Mouse (Mus musculus): Measurements from ENCODE around the gene Clcc1.

Clcc1 gene

DNA sequence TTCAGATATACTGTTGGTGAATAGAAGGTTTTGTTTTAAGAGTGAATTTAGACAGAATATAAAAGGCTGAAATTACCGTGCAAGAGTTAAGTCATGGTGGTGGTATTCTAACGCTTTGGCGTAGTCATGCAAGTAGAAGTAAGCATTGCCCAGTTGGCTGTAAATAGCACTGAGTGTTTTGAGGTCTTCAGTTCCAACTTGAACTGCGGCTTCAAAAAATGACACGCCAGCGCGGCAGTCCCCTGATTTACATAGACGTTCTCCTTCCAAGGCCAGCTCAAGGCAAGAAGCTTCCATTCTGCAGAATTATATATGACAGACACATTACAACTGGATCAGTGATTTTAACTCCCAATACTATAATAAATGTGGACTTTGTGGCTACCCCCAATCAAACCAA is 49.1 kb downstream of the Clcc1 start:
- no peak for DNase-seq

DNA sequence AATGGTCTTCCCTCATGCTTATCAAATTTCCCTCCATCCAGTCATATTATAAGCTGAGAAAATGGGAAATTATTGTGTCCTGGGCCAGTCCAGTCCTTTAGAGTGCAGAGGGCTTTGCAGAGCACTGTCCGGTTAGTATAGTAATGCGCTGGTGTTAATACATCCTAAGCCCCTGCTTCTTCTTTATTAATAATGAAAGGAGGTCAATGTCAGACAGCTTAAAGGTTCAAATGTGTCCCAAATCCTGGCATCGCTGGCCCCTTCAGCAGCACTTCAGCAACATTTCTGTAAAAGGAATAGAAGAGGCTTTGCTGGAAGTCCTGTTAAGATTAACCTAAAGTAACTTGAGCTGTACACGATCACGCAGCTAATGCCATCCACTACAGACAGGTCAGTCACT is 57.6 kb downstream of the Clcc1 start:
- DNase-seq, result no peak

DNA sequence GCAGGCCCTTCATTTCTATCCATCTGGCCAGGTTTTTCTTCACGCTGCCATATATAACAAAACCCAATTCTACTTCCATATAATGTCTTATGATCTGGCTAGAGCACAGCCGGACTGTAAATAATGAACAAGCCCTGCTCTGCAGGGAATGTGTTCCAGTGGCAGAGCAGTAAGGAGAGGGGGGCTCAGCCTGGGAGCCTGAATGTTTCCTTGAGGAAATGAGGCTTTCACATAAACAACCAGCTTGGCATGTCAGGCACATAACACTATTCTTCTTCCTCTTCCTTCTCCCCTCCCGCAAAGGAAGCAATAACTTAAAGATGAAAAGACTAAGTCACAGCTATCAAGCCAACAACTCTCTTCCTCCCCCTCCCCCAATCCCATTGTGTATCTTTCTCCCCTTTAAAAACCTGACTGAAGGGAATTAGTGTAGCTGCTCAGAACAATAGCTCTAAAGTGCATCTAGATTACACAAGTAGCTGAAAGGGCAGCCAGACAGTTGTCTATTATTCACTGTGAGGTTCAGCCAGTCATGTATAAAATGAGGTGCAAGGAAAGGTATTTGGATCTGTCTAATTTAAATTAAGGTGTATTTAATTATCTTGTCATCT is 59.5 kb downstream of the Clcc1 start:
- DNase-seq, result no peak

DNA sequence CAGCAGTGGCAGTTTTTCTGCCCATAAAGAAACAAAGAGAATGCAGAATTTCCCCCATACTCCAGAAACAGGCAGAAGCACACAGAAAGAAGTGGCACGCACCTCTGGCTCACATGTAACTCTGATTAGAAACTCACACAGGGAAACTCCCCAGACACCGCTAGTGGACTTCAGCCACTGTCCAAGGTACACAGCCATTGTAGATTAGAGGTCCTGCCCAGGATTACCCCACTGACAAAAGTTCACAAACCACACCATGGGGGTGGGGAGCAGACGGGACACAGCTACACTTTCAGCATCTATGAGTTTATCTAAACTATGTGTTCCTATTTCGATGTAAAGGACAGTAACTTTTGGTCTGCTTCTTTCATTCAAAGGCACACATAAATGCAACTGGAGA is 61.1 kb downstream of the Clcc1 start:
- DNase-seq, result no peak

DNA sequence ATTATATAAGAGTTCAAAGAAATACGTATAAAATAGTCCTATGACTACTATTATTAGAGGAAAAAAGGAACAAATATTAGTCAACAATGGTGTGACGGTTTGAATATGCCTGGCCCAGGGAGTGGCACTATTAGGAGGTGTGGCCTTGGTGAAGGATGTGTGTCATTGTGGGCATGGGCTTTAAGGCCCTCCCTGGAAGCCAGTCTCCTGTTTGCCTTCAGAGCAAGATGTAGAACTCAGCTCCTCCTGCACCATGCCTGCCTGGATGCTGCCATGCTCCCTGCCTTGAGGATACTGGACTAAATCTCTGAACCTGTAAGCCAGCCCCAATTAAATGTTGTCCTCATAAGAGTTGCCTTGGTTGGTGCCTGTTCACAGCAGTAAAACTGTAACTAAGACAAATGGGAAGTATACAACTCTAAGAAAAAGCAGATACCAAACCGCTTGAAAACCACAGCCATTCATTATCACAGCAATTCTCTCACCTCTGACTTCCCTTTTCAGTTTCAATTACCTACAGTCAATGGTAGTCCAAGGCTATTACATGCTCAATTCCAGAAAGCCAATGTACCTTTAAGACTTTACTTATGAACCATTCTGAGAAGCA is 64.3 kb downstream of the Clcc1 start:
- no peak for DNase-seq

DNA sequence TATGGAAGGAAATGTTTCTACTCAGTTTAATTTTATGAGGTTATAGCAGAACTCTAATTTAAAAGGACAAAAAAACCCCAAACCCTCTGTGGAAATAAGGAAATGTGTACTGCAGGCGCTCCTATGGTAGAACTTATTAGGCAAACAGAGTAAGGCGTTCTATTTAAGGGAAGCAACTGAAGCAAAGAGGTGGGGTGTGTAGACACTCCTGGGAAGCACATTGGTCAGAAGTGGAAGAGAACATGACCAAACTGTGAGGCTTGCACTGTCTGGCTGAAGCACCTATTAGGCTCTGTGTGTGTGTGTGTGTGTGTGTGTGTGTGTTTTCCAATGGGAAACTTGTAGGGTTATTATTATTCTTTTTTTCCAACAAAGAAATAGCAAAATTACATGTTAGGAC is 65.6 kb downstream of the Clcc1 start:
- no peak for DNase-seq

DNA sequence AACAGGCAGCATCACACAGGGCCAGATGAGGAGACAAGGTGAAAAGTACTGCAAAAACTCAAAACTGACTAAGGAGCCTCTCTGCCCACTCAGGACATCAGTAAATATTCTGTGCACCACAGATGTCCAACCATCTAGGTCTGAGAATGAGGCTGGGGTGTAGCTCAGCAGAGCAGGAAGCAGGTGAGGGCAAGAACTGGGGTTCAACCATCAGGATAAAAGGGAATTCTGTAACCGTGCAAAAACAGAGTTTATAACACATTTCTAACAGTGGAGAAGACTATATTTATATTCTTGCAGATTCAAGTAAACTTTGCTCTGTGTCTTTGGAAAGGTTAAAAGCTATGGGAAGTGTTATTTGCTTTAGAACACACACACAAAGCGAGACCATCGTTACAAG is 66.0 kb downstream of the Clcc1 start:
- no peak for DNase-seq

DNA sequence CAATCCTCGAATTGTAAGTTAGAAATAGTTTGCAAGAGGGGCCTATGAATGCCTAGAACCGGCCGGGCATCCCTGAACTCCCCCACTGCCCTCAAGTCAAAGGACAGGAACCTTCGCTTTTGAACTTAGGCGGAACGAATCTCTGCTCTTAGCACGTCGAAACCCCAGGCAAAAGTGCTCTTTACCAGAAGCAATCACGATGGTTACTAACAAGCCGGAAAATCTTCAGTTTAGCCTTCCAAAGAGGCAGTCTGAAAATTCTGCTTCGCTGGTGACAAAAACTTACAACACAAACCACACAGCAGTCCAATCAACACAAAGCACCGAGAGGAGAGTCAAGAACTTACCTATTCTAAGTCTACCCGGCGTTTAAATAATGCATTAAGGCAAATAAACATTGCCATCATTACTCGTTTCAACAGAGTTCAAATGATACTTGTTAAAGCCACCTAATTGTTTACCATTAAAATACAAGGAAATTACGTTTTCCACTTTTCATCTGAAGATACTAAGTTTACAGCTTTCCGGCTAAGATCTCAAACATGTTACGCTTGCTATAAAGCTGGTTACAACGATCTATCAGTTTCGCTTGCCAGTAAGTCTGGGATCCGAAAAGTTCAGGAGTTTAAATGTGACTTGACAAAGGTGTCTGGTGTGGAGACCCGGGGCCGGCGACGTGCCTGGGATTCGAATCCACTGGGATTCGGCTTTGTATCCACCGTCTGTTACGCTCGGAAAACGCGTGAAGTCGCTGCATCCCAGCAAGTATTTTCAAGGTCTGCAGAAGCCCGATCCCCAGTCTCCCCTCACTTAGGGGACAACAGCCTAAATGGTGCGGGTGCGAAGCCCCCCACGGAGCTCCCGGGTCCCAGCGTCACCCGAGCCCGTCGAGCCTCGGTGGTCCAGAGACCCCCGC is 67.6 kb downstream of the Clcc1 start:
- no peak for DNase-seq

DNA sequence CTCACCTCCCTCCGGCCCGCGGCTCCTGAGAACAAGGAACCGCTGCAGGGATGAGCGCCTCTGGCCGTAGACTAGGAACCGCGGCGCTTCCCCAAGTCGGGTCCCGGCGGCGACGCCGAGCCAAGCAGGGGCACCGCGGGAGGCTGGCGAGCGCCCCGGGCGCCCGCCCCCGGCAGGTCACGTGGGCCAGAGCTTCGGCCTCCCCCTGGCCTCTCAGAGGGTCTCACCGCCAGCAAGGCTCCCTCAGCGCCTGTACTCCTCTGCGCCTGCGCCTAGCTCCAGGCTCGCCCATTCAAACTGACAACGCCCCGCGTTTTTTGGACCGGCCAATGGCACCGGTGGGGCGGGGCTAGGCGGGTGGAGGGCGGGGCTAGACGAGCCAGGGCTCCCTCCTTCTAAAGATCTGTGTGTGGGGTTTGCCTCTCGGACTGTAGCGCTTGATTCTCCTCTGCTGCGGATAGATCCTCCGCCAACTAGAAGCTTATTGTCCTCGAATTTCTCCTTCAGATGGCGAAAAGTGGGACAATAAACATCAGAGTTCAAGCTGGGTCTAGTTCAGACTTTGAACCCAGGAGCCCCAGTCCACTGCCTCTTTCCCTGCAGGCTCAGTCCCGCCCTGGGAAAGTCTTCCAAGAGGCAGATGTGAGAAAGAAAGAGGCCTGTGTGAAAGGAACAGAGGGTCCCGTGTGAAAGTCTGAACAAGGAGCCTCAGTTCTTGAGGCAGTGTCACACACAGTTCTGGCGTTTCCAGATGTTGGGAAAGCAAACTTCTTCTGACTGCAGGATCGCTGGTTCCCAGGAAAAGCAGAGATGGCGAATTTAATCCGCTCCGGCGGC is 68.5 kb downstream of the Clcc1 start, which contains the start of gene Gpsm2:
Gene Gpsm2 (minus strand): TSS at position 274 of the 837 bp plus-strand sequence.
- peak; percentile 99 for DNase-seq

DNA sequence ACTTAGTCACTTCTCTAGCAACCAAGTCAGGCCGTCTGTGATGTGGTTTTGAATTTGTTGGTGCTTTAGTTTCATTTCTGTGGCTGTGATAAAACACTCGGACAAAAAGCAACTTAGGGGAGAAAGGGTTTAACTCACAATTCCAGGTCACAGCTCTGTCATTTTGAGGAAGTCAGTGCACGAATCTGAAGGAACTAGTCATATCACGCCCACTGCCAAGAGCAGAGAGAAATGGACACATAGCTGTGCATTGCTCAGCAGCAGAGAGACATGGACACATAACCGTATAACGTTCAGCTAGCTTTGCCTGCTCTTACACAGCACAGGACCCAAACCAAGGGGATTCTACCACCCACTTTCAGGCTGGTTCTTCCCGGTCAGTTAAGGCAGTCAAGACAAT is 72.7 kb downstream of the Clcc1 start:
- no peak for DNase-seq

DNA sequence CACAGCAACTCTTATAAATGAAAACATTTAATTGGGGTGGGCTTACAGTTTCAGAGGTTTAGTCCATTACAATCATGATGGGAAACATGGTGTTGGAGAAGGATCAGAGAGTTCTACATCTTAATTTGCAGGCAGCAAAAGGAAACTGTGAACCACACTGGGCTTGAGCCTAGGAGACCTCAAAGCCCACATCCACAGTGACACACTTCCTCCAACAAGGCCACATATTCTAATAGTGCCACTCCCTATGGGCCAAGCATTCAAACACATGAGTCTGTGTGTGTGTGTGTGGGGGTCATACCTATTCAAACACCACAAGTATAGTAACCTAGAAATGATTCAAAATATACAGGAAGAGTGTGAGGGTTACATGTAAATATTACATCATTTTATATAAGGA is 73.6 kb downstream of the Clcc1 start:
- DNase-seq, result no peak

DNA sequence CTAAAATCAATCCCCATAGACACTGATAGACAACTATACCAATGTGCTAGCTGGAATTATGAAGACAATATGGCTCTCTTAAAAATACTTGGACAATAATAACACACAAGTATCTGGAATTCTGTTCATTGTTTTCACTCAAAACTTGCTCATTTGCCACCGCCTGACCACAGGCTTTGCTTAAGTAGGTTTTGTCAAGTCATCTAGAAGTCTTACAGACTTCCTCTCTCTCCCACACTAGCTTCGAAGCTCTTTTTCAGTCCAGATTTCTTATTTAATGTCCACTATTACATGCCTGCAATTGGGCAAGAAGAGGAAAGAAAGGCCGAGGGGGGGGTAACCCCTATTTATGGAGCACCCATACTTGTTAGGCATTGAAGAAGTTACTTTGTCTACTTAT is 74.1 kb downstream of the Clcc1 start:
- no peak for DNase-seq

Measured in thymus, postnatal 4 days (tissue).